Mouse (Mus musculus): Measurements from ENCODE around the gene Cog8.

The Cog8 gene

GRCm38 (mm10) chr8:107056076-107056972 is at the start of gene Cog8, which contains the start of gene Nip7:
Cog8 (minus strand) TSS chr8:107056689.
Nip7 (plus strand) TSS chr8:107056877.
- peak; percentile 94 for DNase-seq

- peak; percentile 75 to 79 for DNase-seq
Measured at GRCm38 (mm10) chr8:107104547-107104946, 48.1 kb upstream of the Cog8 start.

DNA sequence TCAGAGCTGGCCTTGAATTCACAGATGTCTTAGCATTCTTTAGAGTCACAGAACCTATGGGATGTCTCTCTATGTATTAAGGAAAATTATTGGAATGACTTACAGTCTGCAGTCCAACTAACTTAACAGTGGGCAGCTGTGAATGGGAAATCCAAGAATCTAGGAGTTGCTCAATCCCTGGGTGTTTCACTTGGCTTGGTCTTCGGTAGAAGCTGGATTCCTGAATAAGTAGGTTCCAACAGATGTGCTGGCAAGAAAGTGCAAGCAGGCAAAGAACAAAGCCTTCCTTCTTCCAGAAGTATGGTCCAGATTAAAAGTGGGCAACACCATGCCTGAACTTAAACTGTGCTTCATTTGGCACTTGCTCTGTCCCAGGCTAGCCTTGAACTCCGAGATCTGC is 44.1 kb upstream of the Cog8 start:
- DNase-seq = no peak

DNA sequence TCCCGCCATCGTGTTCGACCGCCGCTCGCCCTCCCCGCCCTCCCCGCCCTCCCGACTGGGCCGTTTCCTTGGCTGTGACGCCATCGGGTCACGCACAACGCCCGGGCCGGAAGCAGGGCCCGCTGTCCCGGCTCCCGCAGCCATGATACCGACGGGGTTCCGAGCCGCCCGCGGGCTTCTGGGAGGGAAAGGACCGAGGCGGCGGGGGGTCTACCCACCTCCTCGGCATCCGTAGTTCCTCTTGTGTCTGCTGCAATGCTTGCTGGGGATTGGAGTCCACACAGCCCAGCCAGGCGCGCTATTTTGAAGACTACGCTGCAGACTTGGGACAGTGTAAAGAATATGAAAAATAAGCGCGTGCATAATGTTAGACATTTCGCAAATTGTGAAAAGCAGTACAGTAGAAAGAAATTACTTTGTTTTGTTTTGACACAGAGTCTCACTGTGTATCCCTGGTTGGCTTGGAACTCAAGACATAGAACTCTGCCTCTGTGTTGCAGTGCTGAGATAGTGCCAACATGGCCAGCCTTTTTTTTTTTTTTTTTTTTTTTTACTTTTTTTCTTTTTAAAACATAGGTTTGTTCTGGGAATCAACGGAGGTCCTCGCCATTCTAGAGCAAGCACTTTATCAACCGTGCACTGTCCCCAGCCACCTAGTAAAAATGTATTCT is 40.0 kb upstream of the Cog8 start, which contains the start of gene Terf2:
Terf2 (minus strand) TSS at position 182 of the 671 bp plus-strand sequence.
- DNase-seq = peak; percentile 92 to 95

DNA sequence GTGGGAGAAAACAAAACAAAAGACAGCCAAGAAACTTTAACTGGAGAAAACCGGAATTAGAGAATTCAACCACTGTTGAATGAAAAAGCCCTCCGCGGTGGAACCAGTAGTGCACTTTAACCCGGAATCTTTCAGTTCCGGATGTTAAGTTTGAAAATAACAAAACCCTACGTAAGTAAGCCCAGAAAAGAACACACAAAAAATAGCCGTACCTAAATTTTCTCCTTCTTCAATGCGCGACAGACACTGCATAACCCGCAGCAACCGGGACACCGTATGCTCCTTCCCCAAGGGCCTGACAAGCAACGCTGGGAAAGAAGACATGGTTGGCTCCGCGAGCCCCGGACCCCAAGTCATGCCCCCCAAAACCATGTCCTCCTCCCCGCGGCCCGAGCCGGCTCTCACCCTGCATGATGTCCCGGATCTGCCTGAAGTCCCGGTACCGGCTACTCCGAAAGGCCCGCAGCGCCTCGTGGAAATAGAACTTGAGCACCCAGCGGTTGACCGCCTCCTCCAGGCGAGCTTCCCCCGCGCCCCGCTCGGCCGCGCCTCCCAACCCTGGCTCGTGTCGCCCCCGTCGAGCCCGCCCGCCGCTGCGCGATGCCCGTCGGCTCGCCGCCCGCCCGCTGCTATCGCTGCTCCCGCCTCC is 39.4 kb upstream of the Cog8 start:
- peak in 1 of 2 experiments; percentile 74 for DNase-seq

DNA sequence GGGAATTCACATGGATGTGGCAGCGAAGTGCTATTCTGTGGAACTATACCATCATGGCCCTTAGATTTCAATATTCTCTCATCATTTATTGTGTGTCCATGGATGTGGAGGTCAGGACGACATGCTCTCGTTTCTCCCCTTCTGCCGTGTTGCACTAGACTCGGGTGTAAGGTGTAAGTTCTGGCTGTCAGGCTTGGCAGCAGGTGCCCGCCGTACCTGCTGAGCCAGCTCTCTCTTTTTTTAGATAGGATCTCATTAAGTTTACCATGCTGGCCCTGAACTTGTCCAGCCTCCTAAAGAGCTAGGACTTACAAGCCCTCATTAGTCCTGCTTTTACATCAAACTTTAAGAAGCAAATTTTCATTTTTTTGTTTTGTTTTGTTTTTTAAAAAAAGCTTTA is 34.0 kb upstream of the Cog8 start:
- DNase-seq = no peak

DNA sequence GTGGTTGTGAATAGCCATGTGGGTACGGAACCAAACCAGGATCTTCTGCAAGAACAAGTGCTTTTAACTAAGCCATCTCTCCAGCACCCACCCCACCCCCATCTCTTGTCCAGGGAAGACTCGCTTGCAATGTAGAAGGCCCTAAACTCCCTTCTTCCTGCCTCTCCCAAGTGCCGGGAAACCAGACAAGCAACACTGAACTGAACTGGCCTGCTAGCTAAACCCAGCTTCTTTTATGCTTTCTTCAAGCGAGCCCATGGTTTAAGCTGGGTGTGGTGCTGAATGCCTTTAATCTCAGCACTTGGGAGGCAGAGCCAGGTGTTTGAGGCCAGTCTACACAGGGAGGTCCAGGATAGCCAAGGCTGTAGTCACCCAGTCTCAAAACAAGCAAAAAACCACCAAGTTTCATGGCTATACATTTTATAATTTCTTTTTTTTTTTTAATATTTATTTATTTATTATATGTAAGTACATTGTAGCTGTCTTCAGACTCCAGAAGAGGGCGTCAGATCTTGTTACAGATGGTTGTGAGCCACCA is 32.1 kb upstream of the Cog8 start:
- no peak for DNase-seq

DNA sequence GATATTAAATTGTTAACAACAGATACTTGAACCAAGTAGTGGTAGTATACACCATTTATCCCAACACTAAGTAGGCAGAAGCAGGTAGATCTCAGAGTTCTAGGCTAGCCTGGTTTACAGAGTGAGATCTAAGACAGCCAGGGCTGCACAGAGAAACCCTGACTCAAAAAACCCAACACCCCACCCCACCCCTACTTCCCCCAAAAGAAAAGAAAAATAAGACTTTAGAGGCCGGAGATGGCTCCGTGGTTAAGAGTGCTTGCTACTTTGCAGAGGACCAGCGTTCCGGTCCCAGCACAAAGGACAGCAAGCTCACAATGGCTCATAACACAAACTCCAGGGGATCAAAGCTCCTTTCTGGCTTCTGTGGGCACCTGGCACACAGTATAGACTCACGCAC is 29.5 kb upstream of the Cog8 start:
- DNase-seq = no peak

GRCm38 (mm10) chr8:107085358-107085757 is 28.9 kb upstream of the Cog8 start:
- peak; percentile 64 for DNase-seq

DNA sequence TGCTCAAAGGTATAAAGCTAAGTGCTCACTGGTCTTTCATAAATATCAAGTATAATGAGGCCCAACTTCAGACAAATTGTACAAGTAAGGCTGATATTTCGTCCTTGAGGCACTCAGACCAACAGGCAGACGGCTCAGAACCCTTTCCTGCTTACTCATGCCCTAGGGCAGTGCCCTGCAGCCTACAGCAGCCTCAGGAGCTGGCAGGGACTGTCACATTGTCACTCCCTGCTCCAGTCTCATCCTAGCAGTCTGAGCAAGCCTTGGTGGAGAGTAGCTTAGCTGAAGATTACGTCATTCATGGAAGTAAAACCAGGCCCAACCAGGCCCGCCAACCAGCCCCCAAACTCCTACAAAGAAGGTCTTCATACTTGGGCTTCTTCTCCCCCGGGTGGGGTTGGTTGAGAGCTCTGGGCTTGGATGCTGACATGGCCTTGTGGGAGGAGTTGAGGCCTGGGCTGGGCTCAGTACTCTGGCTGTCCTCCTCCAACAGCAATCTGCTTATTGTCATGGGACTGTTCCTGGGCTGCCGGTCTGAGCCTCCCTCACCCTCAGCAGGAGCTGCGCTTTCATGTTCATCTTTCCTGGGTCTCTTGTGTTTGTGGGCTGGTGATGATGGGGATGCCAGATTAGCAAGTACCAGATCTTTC is 19.9 kb upstream of the Cog8 start:
- no peak for DNase-seq

DNA sequence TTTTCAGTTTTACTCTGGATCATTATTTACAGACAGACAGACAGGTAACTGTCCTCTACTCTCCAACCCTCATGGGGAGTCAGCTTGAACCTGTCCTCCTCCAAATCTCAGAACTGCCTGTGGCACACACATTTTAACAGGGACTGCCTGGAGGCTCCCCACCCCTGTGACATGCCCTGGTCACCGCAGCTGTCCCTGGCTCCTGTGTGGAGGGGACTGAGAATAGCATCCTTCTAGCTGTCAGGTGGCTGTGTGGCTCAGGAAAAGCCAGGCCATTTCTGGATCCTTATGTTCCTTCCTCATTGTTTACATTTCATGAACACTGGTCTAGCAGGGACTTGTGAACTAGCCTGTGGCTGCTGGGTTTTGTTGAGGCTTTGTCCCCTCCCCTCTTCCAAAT is 17.6 kb upstream of the Cog8 start:
- DNase-seq = no peak

GRCm38 (mm10) chr8:107073706-107074105 is 17.2 kb upstream of the Cog8 start:
- DNase-seq = no peak

- peak; percentile 67 for DNase-seq
Measured at GRCm38 (mm10) chr8:107065511-107066496, 9.3 kb upstream of the Cog8 start, which contains the start of gene Tmed6. Tmed6 (minus strand) TSS chr8:107065644.

GRCm38 (mm10) chr8:107062613-107063012 is 6.1 kb upstream of the Cog8 start:
- peak; percentile 12 to 20 for DNase-seq

DNA sequence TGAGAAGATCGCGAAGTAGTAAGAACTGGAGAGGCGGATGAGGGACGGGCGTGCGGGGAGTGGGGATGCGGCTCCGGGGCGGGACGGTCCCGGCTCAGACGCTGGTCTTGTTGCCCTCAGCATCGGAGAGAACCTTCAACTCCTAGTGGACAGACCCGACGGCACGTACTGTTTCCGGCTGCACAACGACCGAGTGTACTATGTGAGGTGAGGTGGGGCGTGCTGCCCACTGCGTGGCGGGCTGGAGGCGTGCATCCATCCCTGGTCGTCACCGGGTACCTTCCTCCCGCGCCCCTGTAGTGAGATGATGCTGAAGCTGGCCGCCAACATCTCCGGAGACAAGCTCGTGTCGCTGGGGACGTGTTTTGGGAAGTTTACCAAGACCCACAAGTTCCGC is 482 bp upstream of the Cog8 start:
- DNase-seq = no peak

- DNase-seq = no peak
Measured at GRCm38 (mm10) chr8:107052046-107052445, 4.4 kb downstream of the Cog8 start.

DNA sequence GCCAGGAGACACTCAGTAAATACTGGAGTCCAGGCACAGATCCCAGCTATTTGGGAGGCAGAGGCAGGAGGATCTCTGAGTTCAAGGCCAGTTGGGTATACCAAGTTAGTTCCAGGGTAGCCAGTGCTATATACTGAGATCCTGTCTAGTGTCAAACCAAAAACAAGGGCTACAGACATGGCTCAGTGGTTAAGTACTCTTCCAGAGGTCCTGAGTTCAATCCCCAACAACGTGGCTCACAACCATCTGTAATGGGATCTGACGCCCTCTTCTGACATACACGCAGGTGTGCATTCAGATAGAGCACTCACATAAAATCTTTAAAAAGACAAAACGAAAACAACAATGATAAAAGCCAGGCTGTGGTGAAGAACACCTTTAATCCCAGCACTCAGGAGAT is 7.0 kb downstream of the Cog8 start:
- DNase-seq = no peak

DNA sequence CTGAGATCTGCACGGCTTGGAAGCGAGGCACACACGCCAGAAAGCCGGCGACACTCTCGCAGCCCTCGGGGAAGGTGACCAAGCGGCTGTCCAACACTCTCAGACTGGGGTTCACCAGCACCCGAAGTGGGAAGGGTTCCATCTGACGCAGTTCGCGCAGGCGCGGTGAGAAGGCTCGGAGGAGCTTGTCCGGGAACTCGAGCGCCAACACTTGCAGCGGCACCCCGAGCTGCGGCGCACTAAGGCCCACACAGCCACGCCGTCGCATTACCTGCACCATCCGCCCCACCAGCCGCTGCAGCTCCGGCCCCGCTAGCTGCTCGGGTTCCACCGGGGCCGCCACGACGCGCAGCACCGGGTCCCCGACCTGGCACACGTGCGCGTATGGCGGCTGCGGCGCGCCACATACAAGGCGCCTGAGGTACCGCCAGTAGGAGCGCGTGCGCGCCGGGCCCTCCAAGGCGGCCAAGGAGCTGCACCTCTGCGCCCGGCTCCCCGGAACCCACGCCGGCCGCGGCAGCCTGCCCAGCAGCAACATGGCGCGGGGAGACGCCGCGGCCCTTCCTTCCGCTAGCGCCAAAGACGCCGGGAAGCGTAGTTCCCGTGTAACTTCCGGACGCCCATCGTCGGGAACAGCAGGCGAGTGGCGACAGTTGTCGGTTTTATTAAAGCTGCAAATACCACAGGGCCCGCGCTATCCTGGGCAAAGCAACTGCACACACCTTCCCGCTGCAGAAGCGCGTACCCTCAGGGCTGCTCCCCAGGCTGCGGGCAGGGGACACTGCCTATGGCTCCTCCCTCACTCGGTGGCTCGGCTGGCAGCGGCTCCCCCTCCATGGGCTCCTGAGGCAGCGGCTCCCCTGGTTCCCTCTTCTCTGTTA is 8.2 kb downstream of the Cog8 start, which contains the start of gene Pdf:
Pdf (minus strand) TSS at position 554 of the 881 bp plus-strand sequence.
- peak; percentile 71 to 75 for DNase-seq

DNA sequence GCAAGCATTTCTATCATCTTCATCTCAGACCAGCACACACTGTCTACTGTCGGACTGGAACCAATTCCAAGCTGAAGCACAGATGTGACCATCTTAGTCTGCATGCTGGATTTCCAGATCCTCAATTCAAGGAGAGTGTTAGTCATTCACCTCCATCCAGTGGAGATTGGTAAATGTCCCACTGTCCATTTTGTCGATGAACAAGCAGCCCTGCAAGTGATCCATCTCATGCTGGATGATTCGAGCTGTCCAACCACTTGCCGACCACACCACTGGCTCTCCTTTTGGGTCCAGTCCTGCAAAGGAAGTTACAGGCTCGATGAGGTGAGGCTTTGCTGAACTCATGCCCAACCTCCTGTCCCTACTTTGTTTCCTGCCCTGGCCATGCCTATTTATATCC is 9.5 kb downstream of the Cog8 start:
- DNase-seq = no peak

GRCm38 (mm10) chr8:107045478-107045877 is 11.0 kb downstream of the Cog8 start:
- DNase-seq = no peak
